Comparison of ENCODE assay signal across 23 mouse cellular contexts in genomic region chr5:123675717-123676116, GRCm38 (mm10). TPM values are rescaled to one million over a fixed set of nuclear protein-coding genes. Genes with fewer than 3 reads are reported as not detected.
DNase-seq lines count a peak whose midpoint lies in the region; ATAC-seq and TF ChIP-seq lines count a peak whose summit lies in the region.
"Had no signal": no experiment of that assay in that cellular context is flagged by ENCODE, and none has a peak within 500 bp of the region (broad histone marks: within the 10 kb centered on the region; RNA-seq: fewer than 3 reads in every experiment).

No protein-coding gene starts in this region.

- H3K27ac ChIP-seq in heart, adult 2 months = peak overlapping the region; percentile 70
- H3K27ac ChIP-seq in liver, embryonic 15.5 days (replicated peaks) = peak overlapping the region; percentile 51; the same call in 1 of the 2 replicates
- no peak overlapping the region for H3K27ac ChIP-seq in midbrain, embryonic 15.5 days
- H3K27ac ChIP-seq: embryonic facial prominence, embryonic 12.5 days; hindbrain, embryonic 14.5 days; intestine, embryonic 15.5 days; kidney, postnatal 0 days; limb, embryonic 15.5 days; neural tube, embryonic 15.5 days had no signal

- no peak overlapping the region for H3K9ac ChIP-seq in heart, adult 2 months (ENCODE audit: low read depth, low read length)
- H3K9ac ChIP-seq in liver, embryonic 15.5 days = no peak overlapping the region
- H3K9ac ChIP-seq in midbrain, embryonic 15.5 days = no peak overlapping the region
- H3K9ac ChIP-seq: embryonic facial prominence, embryonic 12.5 days; hindbrain, embryonic 14.5 days; intestine, embryonic 15.5 days; limb, embryonic 15.5 days; neural tube, embryonic 15.5 days had no signal

- TF ChIP-seq EP300 in heart, adult 2 months (IDR thresholded peaks at IDR 0.05; ENCODE audit: insufficient read depth, low read depth, low read length) = no peak

- H3K4me2 ChIP-seq in liver, embryonic 15.5 days = no peak overlapping the region
- no peak overlapping the region for H3K4me2 ChIP-seq in midbrain, embryonic 15.5 days
- H3K4me2 ChIP-seq: embryonic facial prominence, embryonic 12.5 days; hindbrain, embryonic 14.5 days; intestine, embryonic 15.5 days; limb, embryonic 15.5 days; neural tube, embryonic 15.5 days had no signal

- peak; percentile 48; the same call in 1 of the 2 replicates for ATAC-seq in liver, embryonic 15.5 days (ENCODE audit: insufficient read depth)
- no peak for ATAC-seq in midbrain, embryonic 15.5 days (replicated peaks)
- ATAC-seq: forebrain, embryonic 14.5 days; intestine, embryonic 15.5 days had no signal

- no peaks in the 10 kb centered on the region for H3K27me3 ChIP-seq in heart, adult 2 months (ENCODE audit: control insufficient read depth, insufficient read depth, low read length)
- no peaks in the 10 kb centered on the region for H3K27me3 ChIP-seq in liver, embryonic 15.5 days
- no peaks in the 10 kb centered on the region for H3K27me3 ChIP-seq in midbrain, embryonic 15.5 days (replicated peaks)
- H3K27me3 ChIP-seq: embryonic facial prominence, embryonic 12.5 days; intestine, embryonic 15.5 days; limb, embryonic 15.5 days; neural tube, embryonic 15.5 days had no signal

- WGBS in heart, adult 2 months = 60% methylated on average over 9 of the region's 9 CpGs
- WGBS in liver, embryonic 15.5 days (ENCODE audit: insufficient replicate concordance) = 50% methylated on average over 9 of the region's 9 CpGs
- WGBS in midbrain, embryonic 15.5 days = 88% methylated on average over 9 of the region's 9 CpGs

- H3K9me3 ChIP-seq in liver, embryonic 15.5 days (replicated peaks) = no peaks in the 10 kb centered on the region
- H3K9me3 ChIP-seq in midbrain, embryonic 15.5 days = no peaks in the 10 kb centered on the region
- H3K9me3 ChIP-seq: embryonic facial prominence, embryonic 12.5 days; intestine, embryonic 15.5 days; limb, embryonic 15.5 days; neural tube, embryonic 15.5 days had no signal

- intact Hi-C loops in heart, adult 2 months (cut with DNase I) = no loop called here
- intact Hi-C loops in heart, postnatal 10 days (cut with DNase I) = no loop called here

- TF ChIP-seq CTCF in heart, adult 2 months (IDR thresholded peaks at IDR 0.05) = no peak

- no peak overlapping the region for H3K4me3 ChIP-seq in heart, adult 2 months
- H3K4me3 ChIP-seq in liver, embryonic 15.5 days (replicated peaks) = no peak overlapping the region
- H3K4me3 ChIP-seq in midbrain, embryonic 15.5 days = no peak overlapping the region
- H3K4me3 ChIP-seq: embryonic facial prominence, embryonic 12.5 days; intestine, embryonic 15.5 days; limb, embryonic 15.5 days; neural tube, embryonic 15.5 days had no signal

- no peaks in the 10 kb centered on the region; the same call in none of the 2 replicates for H3K79me2 ChIP-seq in heart, adult 2 months (replicated peaks; ENCODE audit: control insufficient read depth, insufficient read depth, low read length)

- peaks cover 8% of the 10 kb centered on the region for H3K36me3 ChIP-seq in heart, adult 2 months (ENCODE audit: control insufficient read depth, insufficient read depth, low read length)
- H3K36me3 ChIP-seq in liver, embryonic 15.5 days (replicated peaks) = no peaks in the 10 kb centered on the region
- no peaks in the 10 kb centered on the region for H3K36me3 ChIP-seq in midbrain, embryonic 15.5 days (replicated peaks)
- H3K36me3 ChIP-seq: intestine, embryonic 15.5 days; limb, embryonic 15.5 days; neural tube, embryonic 15.5 days had no signal

- no peak for TF ChIP-seq POLR2A in heart, adult 2 months (IDR thresholded peaks at IDR 0.05; ENCODE audit: insufficient read depth, low read depth, low read length)

- DNase-seq in heart, adult 2 months = no peak
- DNase-seq in heart, postnatal 10 days = no peak
- peak; percentile 31 for DNase-seq in kidney, adult 9 months
- no peak for DNase-seq in kidney, adult 18-20 months
- DNase-seq in A20 (ENCODE audit: low read depth, low spot score) = peak; percentile 39
- DNase-seq: B cell, adult 2 months; cerebellum, postnatal 10 days; gastrocnemius, postnatal 36 days; heart, postnatal 36 days; layer of hippocampus, postnatal 36 days; midbrain, embryonic 14.5 days; right cerebral cortex, postnatal 14 days; spleen, adult 18-20 months; thymus, adult 2 months had no signal

- peaks cover 24% of the 10 kb centered on the region for H3K4me1 ChIP-seq in heart, adult 2 months (ENCODE audit: control insufficient read depth, insufficient read depth, low read length)
- H3K4me1 ChIP-seq in liver, embryonic 15.5 days (replicated peaks) = peaks cover 45% of the 10 kb centered on the region
- peaks cover 18% of the 10 kb centered on the region for H3K4me1 ChIP-seq in midbrain, embryonic 15.5 days

RNA-seq across cellular contexts. Expression of gene Clip1, which starts 8.7 kb away (rescaled TPM):
- total RNA-seq in heart, adult 2 months (2021) = 100 to 1,000 TPM; 156 to 195 TPM
- 77.2 and 107 TPM in 2 replicates for polyA plus RNA-seq in heart, adult 2 months (2012; rRNA removed)
- total RNA-seq in heart, postnatal 10 days (2021) = 100 to 1,000 TPM; 135 to 144 TPM
- polyA plus RNA-seq in liver, embryonic 15.5 days (2015; fragmentation: Nextera tagmentation; extraction: Ambion mirVana) = 10.8 and 11.9 TPM in 2 replicates
- 85.5 and 91.5 TPM in 2 replicates for polyA plus RNA-seq in midbrain, embryonic 15.5 days (2015; fragmentation: Nextera tagmentation; extraction: Ambion mirVana)

RNA-seq across cellular contexts. Expression of gene Zcchc8, which starts 45.2 kb away (rescaled TPM):
- total RNA-seq in heart, adult 2 months (2021) = 10 to 100 TPM; 23.2 to 24.9 TPM
- 12.6 and 16.1 TPM in 2 replicates for polyA plus RNA-seq in heart, adult 2 months (2012; rRNA removed)
- total RNA-seq in heart, postnatal 10 days (2021) = 10 to 100 TPM; 39.4 to 49.5 TPM
- 25.6 and 28.6 TPM in 2 replicates for polyA plus RNA-seq in liver, embryonic 15.5 days (2015; fragmentation: Nextera tagmentation; extraction: Ambion mirVana)
- polyA plus RNA-seq in midbrain, embryonic 15.5 days (2015; fragmentation: Nextera tagmentation; extraction: Ambion mirVana) = 68.0 and 69.7 TPM in 2 replicates

Comparison
In these comparisons a context has a peak if more than half of its experiments do, and no peak if none do; other contexts are left out.
1. DNase-seq: peak in kidney, adult 9 months (single experiment) and A20 (single experiment); none in heart, adult 2 months (0 of 2), heart, postnatal 10 days (0 of 2) and kidney, adult 18-20 months (single experiment).